Mouse (Mus musculus) granulocyte monocyte progenitor cell, adult 5-6 weeks (primary cell): ENCODE measurements around the gene Cyp26a1. TPM values are rescaled to one million over a fixed set of nuclear protein-coding genes. Genes with fewer than 3 reads are reported as not detected.

Source experiments
- ATAC-seq: replicated peaks from 2 replicates; pipeline ENCODE4 v1.8.0; 2016; ENCODE audit warnings: mild to moderate bottlenecking, moderate TSS enrichment, inconsistent platforms; ENCODE audit not compliant: poor library complexity, severe bottlenecking
- total RNA-seq, 2 experiments: library from RNA; stranded (forward) in 1 of 2; stranded (reverse) in 1 of 2; fragments of 200-712, 200-1000 nt in 1 of 2; fragments of >200 nt in 1 of 2; fragmentation: Nextera tagmentation in 1 of 2; gene quantifications; 2 replicates each; pipeline ENCODE4 v1.2.3; 2014 to 2017

Cyp26a1 gene
- total RNA-seq (2014; fragmentation: Nextera tagmentation) (not detected in 2 replicates), total RNA-seq (2017) (0.13 TPM in 1 of 2 replicates, not detected in the other)

- ATAC-seq: no peak
Measured at GRCm38 (mm10) chr19:37697651-37698272, at the start of gene Cyp26a1. TSS of gene Cyp26a1 (plus strand) at chr19:37697798.

- no peak for ATAC-seq
Measured at GRCm38 (mm10) chr19:37647994-37648393, 49.6 kb upstream of the Cyp26a1 start.

- no peak for ATAC-seq
Measured at GRCm38 (mm10) chr19:37650526-37650925, 47.1 kb upstream of the Cyp26a1 start.

GRCm38 (mm10) chr19:37654012-37654411 is 43.6 kb upstream of the Cyp26a1 start:
- ATAC-seq: no peak

GRCm38 (mm10) chr19:37656441-37656840 is 41.2 kb upstream of the Cyp26a1 start:
- no peak for ATAC-seq

- ATAC-seq: no peak
Measured at GRCm38 (mm10) chr19:37665256-37665655, 32.3 kb upstream of the Cyp26a1 start.

GRCm38 (mm10) chr19:37667855-37668594 is 29.6 kb upstream of the Cyp26a1 start:
- ATAC-seq: no peak

- no peak for ATAC-seq
Measured at GRCm38 (mm10) chr19:37668657-37669056, 28.9 kb upstream of the Cyp26a1 start.

- ATAC-seq: no peak
Measured at GRCm38 (mm10) chr19:37669486-37669885, 28.1 kb upstream of the Cyp26a1 start.

- ATAC-seq: no peak
Measured at GRCm38 (mm10) chr19:37673393-37673792, 24.2 kb upstream of the Cyp26a1 start.

GRCm38 (mm10) chr19:37685281-37685680 is 12.3 kb upstream of the Cyp26a1 start, which contains the start of gene Cyp26c1:
TSS of gene Cyp26c1 (plus strand) at chr19:37685581.
- no peak for ATAC-seq

GRCm38 (mm10) chr19:37686347-37686746 is 11.3 kb upstream of the Cyp26a1 start:
- ATAC-seq: no peak

GRCm38 (mm10) chr19:37686941-37687850 is 10.4 kb upstream of the Cyp26a1 start:
- ATAC-seq: no peak

- no peak for ATAC-seq
Measured at GRCm38 (mm10) chr19:37689478-37689877, 8.1 kb upstream of the Cyp26a1 start.

GRCm38 (mm10) chr19:37690716-37691115 is 6.9 kb upstream of the Cyp26a1 start:
- ATAC-seq: no peak

GRCm38 (mm10) chr19:37692879-37693278 is 4.7 kb upstream of the Cyp26a1 start:
- ATAC-seq: peak; percentile 51

GRCm38 (mm10) chr19:37695146-37695545 is 2.5 kb upstream of the Cyp26a1 start:
- ATAC-seq: no peak

GRCm38 (mm10) chr19:37695762-37696602 is 1.6 kb upstream of the Cyp26a1 start:
- ATAC-seq: no peak

GRCm38 (mm10) chr19:37696603-37697334 is 829 bp upstream of the Cyp26a1 start:
- ATAC-seq: no peak
